Mouse (Mus musculus) neutrophil, adult 83 days (primary cell): Measurements from ENCODE around the gene Abca9. TPM values are rescaled to one million over a fixed set of nuclear protein-coding genes. Genes with fewer than 3 reads are reported as not detected.

Experiments used
- total RNA-seq, 2 experiments: library from RNA; stranded (reverse); gene quantifications; one replicate each; pipeline ENCODE4 v1.2.4; 2023

Abca9 gene
- 10 to 100 TPM; 21.9 to 25.5 TPM for total RNA-seq

GRCm38 (mm10) chr11:110167459-110168251, at the start of gene Abca9:
TSS of gene Abca9 (minus strand) at chr11:110168196.

GRCm38 (mm10) chr11:110095858-110096257, 72.1 kb downstream of the Abca9 start, which contains the start of gene Abca8a:
TSS of gene Abca8a (minus strand) at chr11:110095978.

Other genes with a start within 250 kb of the Abca9 start
- under 1 TPM; 0.04 to 0.09 TPM for gene Abca8b, start 172.4 kb downstream of the Abca9 start, total RNA-seq
- gene Abca8a, start 72.2 kb downstream of the Abca9 start, total RNA-seq, result not detected
- gene Abca6, start 83.6 kb upstream of the Abca9 start, total RNA-seq, result 1 to 10 TPM; 2.5 to 3.1 TPM
- gene Abca5, start 169.5 kb upstream of the Abca9 start, total RNA-seq, result under 1 TPM; 0.09 to 0.68 TPM
- gene Map2k6, start 230.9 kb upstream of the Abca9 start, total RNA-seq, result 1 to 10 TPM; 6.6 to 7.9 TPM